Mouse (Mus musculus): ENCODE measurements at regions not wholly inside any gene's neighbourhood (a gene's known extent, or its start where the extent isn't known, plus 50 kb on each side); places are given as distances from the start of the nearest gene placed in this dataset.

- WGBS = 70% methylated on average over 3 of the region's 3 CpGs
- no peak overlapping the region for H3K9ac ChIP-seq (ENCODE audit: low read length)
- ATAC-seq (replicated peaks; ENCODE audit: low FRiP score) = no peak
These were observed 698.2 kb upstream of the Pkdcc start for GRCm38 (mm10) chr17:82516850-82517249.

GRCm38 (mm10) chr17:82513816-82514215 lies 701.3 kb upstream of the Pkdcc start:
- ATAC-seq (replicated peaks; ENCODE audit: low FRiP score) = no peak
- no peak overlapping the region for H3K9ac ChIP-seq (ENCODE audit: low read length)
- H3K4me2 ChIP-seq (ENCODE audit: low read depth, low read length, severe bottlenecking) = no peak overlapping the region
- no peaks in the 10 kb centered on the region for H3K36me3 ChIP-seq (ENCODE audit: control insufficient read depth, insufficient read depth, low read length)
- no peaks in the 10 kb centered on the region for H3K4me1 ChIP-seq (replicated peaks; ENCODE audit: control insufficient read depth, insufficient read depth, low read length)
- 85% methylated on average over 2 of the region's 2 CpGs for WGBS
- no peaks in the 10 kb centered on the region for H3K27me3 ChIP-seq (ENCODE audit: control insufficient read depth, insufficient read depth, low read length)
- H3K4me3 ChIP-seq (ENCODE audit: low read depth, low read length) = no peak overlapping the region
- no peak for DNase-seq (ENCODE audit: low spot score)
- H3K9me3 ChIP-seq (ENCODE audit: control insufficient read depth, low read length) = no peaks in the 10 kb centered on the region
- H3K27ac ChIP-seq (ENCODE audit: low read depth, low read length) = no peak overlapping the region

More at GRCm38 (mm10) chr17:82516850-82517249, 698.2 kb upstream of the Pkdcc start:
- no peak for DNase-seq (ENCODE audit: low spot score)
- Histone ChIP-seq H3K36me3 (ENCODE audit: control insufficient read depth, insufficient read depth, low read length) (no peaks in the 10 kb centered on the region), H3K27ac (ENCODE audit: low read depth, low read length) (no peak overlapping the region), H3K4me1 (replicated peaks; ENCODE audit: control insufficient read depth, insufficient read depth, low read length) (no peaks in the 10 kb centered on the region), H3K9me3 (ENCODE audit: control insufficient read depth, low read length) (no peaks in the 10 kb centered on the region), H3K27me3 (ENCODE audit: control insufficient read depth, insufficient read depth, low read length) (no peaks in the 10 kb centered on the region), H3K4me3 (ENCODE audit: low read depth, low read length) (no peak overlapping the region), H3K4me2 (ENCODE audit: low read depth, low read length, severe bottlenecking) (no peak overlapping the region)

- Histone ChIP-seq H3K27me3 (ENCODE audit: control insufficient read depth, insufficient read depth, low read length) (no peaks in the 10 kb centered on the region), H3K36me3 (ENCODE audit: control insufficient read depth, insufficient read depth, low read length) (no peaks in the 10 kb centered on the region), H3K4me2 (ENCODE audit: low read depth, low read length, severe bottlenecking) (no peak overlapping the region), H3K9me3 (ENCODE audit: control insufficient read depth, low read length) (no peaks in the 10 kb centered on the region), H3K9ac (ENCODE audit: low read length) (no peak overlapping the region), H3K27ac (ENCODE audit: low read depth, low read length) (no peak overlapping the region), H3K4me1 (replicated peaks; ENCODE audit: control insufficient read depth, insufficient read depth, low read length) (no peaks in the 10 kb centered on the region), H3K4me3 (ENCODE audit: low read depth, low read length) (no peak overlapping the region)
- no peak for ATAC-seq (replicated peaks; ENCODE audit: low FRiP score)
- 72% methylated on average over 3 of the region's 3 CpGs for WGBS
- DNase-seq (ENCODE audit: low spot score) = no peak
These were observed 710.8 kb upstream of the Pkdcc start for GRCm38 (mm10) chr17:82504291-82504690.

GRCm38 (mm10) chr17:82485544-82485943 lies 729.5 kb upstream of the Pkdcc start:
- Histone ChIP-seq H3K36me3 (ENCODE audit: control insufficient read depth, insufficient read depth, low read length) (no peaks in the 10 kb centered on the region), H3K9ac (ENCODE audit: low read length) (no peak overlapping the region), H3K27ac (ENCODE audit: low read depth, low read length) (no peak overlapping the region), H3K27me3 (ENCODE audit: control insufficient read depth, insufficient read depth, low read length) (no peaks in the 10 kb centered on the region), H3K4me1 (replicated peaks; ENCODE audit: control insufficient read depth, insufficient read depth, low read length) (no peaks in the 10 kb centered on the region), H3K4me3 (ENCODE audit: low read depth, low read length) (no peak overlapping the region), H3K4me2 (ENCODE audit: low read depth, low read length, severe bottlenecking) (no peak overlapping the region), H3K9me3 (ENCODE audit: control insufficient read depth, low read length) (no peaks in the 10 kb centered on the region)
- DNase-seq (ENCODE audit: low spot score) = no peak
- WGBS = 72% methylated on average over 3 of the region's 3 CpGs
- ATAC-seq (replicated peaks; ENCODE audit: low FRiP score) = no peak

GRCm38 (mm10) chr17:82484609-82485008 lies 730.5 kb upstream of the Pkdcc start:
- H3K4me3 ChIP-seq (ENCODE audit: low read depth, low read length) = no peak overlapping the region
- 94% methylated on average over 6 of the region's 6 CpGs for WGBS

GRCm38 (mm10) chr17:82457972-82458371 lies 719.8 kb upstream of the Slc8a1 start:
- H3K9me3 ChIP-seq (ENCODE audit: control insufficient read depth, low read length) = no peaks in the 10 kb centered on the region
- 86% methylated on average over 5 of the region's 5 CpGs for WGBS
- H3K27me3 ChIP-seq (ENCODE audit: control insufficient read depth, insufficient read depth, low read length) = no peaks in the 10 kb centered on the region

More at GRCm38 (mm10) chr17:82484609-82485008, 730.5 kb upstream of the Pkdcc start:
- no peak overlapping the region for H3K4me2 ChIP-seq (ENCODE audit: low read depth, low read length, severe bottlenecking)
- no peak for DNase-seq (ENCODE audit: low spot score)
- no peak overlapping the region for H3K27ac ChIP-seq (ENCODE audit: low read depth, low read length)
- no peak overlapping the region for H3K9ac ChIP-seq (ENCODE audit: low read length)
- H3K36me3 ChIP-seq (ENCODE audit: control insufficient read depth, insufficient read depth, low read length) = no peaks in the 10 kb centered on the region
- H3K4me1 ChIP-seq (replicated peaks; ENCODE audit: control insufficient read depth, insufficient read depth, low read length) = no peaks in the 10 kb centered on the region
- no peaks in the 10 kb centered on the region for H3K27me3 ChIP-seq (ENCODE audit: control insufficient read depth, insufficient read depth, low read length)
- no peak for ATAC-seq (replicated peaks; ENCODE audit: low FRiP score)
- no peaks in the 10 kb centered on the region for H3K9me3 ChIP-seq (ENCODE audit: control insufficient read depth, low read length)

GRCm38 (mm10) chr17:82453847-82454246 lies 715.7 kb upstream of the Slc8a1 start:
- H3K27ac ChIP-seq (ENCODE audit: low read depth, low read length) = no peak overlapping the region
- H3K9me3 ChIP-seq (ENCODE audit: control insufficient read depth, low read length) = no peaks in the 10 kb centered on the region
- no peak for ATAC-seq (replicated peaks; ENCODE audit: low FRiP score)
- DNase-seq (ENCODE audit: low spot score) = no peak
- H3K36me3 ChIP-seq (ENCODE audit: control insufficient read depth, insufficient read depth, low read length) = no peaks in the 10 kb centered on the region
- H3K27me3 ChIP-seq (ENCODE audit: control insufficient read depth, insufficient read depth, low read length) = no peaks in the 10 kb centered on the region
- WGBS = 72% methylated on average over 1 of the region's 1 CpGs
- H3K4me2 ChIP-seq (ENCODE audit: low read depth, low read length, severe bottlenecking) = no peak overlapping the region
- no peak overlapping the region for H3K4me3 ChIP-seq (ENCODE audit: low read depth, low read length)
- H3K4me1 ChIP-seq (replicated peaks; ENCODE audit: control insufficient read depth, insufficient read depth, low read length) = no peaks in the 10 kb centered on the region
- H3K9ac ChIP-seq (ENCODE audit: low read length) = no peak overlapping the region

More at GRCm38 (mm10) chr17:82457972-82458371, 719.8 kb upstream of the Slc8a1 start:
- Histone ChIP-seq H3K4me3 (ENCODE audit: low read depth, low read length) (no peak overlapping the region), H3K36me3 (ENCODE audit: control insufficient read depth, insufficient read depth, low read length) (no peaks in the 10 kb centered on the region), H3K4me1 (replicated peaks; ENCODE audit: control insufficient read depth, insufficient read depth, low read length) (no peaks in the 10 kb centered on the region), H3K4me2 (ENCODE audit: low read depth, low read length, severe bottlenecking) (no peak overlapping the region), H3K9ac (ENCODE audit: low read length) (no peak overlapping the region), H3K27ac (ENCODE audit: low read depth, low read length) (no peak overlapping the region)
- no peak for ATAC-seq (replicated peaks; ENCODE audit: low FRiP score)
- no peak for DNase-seq (ENCODE audit: low spot score)

GRCm38 (mm10) chr17:82439105-82439504 lies 700.9 kb upstream of the Slc8a1 start:
- Histone ChIP-seq H3K4me2 (ENCODE audit: low read depth, low read length, severe bottlenecking) (no peak overlapping the region), H3K9me3 (ENCODE audit: control insufficient read depth, low read length) (no peaks in the 10 kb centered on the region), H3K4me3 (ENCODE audit: low read depth, low read length) (no peak overlapping the region), H3K36me3 (ENCODE audit: control insufficient read depth, insufficient read depth, low read length) (no peaks in the 10 kb centered on the region), H3K27ac (ENCODE audit: low read depth, low read length) (no peak overlapping the region), H3K9ac (ENCODE audit: low read length) (no peak overlapping the region), H3K27me3 (ENCODE audit: control insufficient read depth, insufficient read depth, low read length) (no peaks in the 10 kb centered on the region), H3K4me1 (replicated peaks; ENCODE audit: control insufficient read depth, insufficient read depth, low read length) (no peaks in the 10 kb centered on the region)
- WGBS = 84% methylated on average over 3 of the region's 3 CpGs
- DNase-seq (ENCODE audit: low spot score) (no peak), ATAC-seq (replicated peaks; ENCODE audit: low FRiP score) (no peak)

- DNase-seq (ENCODE audit: low spot score) = no peak
- no peak for ATAC-seq (replicated peaks; ENCODE audit: low FRiP score)
- no peak overlapping the region for H3K27ac ChIP-seq (ENCODE audit: low read depth, low read length)
- no peaks in the 10 kb centered on the region for H3K36me3 ChIP-seq (ENCODE audit: control insufficient read depth, insufficient read depth, low read length)
- H3K4me1 ChIP-seq (replicated peaks; ENCODE audit: control insufficient read depth, insufficient read depth, low read length) = no peaks in the 10 kb centered on the region
- H3K27me3 ChIP-seq (ENCODE audit: control insufficient read depth, insufficient read depth, low read length) = no peaks in the 10 kb centered on the region
- WGBS = 85% methylated on average over 3 of the region's 3 CpGs
- H3K9me3 ChIP-seq (ENCODE audit: control insufficient read depth, low read length) = no peaks in the 10 kb centered on the region
- no peak overlapping the region for H3K4me3 ChIP-seq (ENCODE audit: low read depth, low read length)
- no peak overlapping the region for H3K9ac ChIP-seq (ENCODE audit: low read length)
- no peak overlapping the region for H3K4me2 ChIP-seq (ENCODE audit: low read depth, low read length, severe bottlenecking)
These were observed 699.0 kb upstream of the Slc8a1 start for GRCm38 (mm10) chr17:82437206-82437605.

All from forebrain, embryonic 11.5 days (tissue).